Mouse (Mus musculus) CH12.LX (cell line): ENCODE measurements around the gene St3gal3. TPM values are rescaled to one million over a fixed set of nuclear protein-coding genes. Genes with fewer than 3 reads are reported as not detected.

Experiments
- DNase-seq: peaks from one replicate; pipeline ENCODE4 v3.0.0-alpha.2; 2013; ENCODE audit errors: extremely low read depth
- H3K27ac ChIP-seq: 2 replicates; pipeline ENCODE4 v1.5.1; 2012; ENCODE audit warnings: low read depth, mild to moderate bottlenecking, control low read depth, moderate library complexity; ENCODE audit not compliant: insufficient read depth
- H3K27me3 ChIP-seq: replicated peaks from 2 replicates; pipeline ENCODE3; 2012; ENCODE audit warnings: inconsistent platforms
- H3K36me3 ChIP-seq, 2 experiments: replicated peaks in 1 of 2; 2 replicates each; pipeline versions ENCODE3 to v1.6.1; 2012; ENCODE audit warnings: inconsistent platforms in 1 of 2, low read length in 1 of 2, mild to moderate bottlenecking in 1 of 2, mixed read lengths in 1 of 2, moderate library complexity in 1 of 2; ENCODE audit not compliant: control insufficient read depth in 1 of 2, insufficient read depth in 1 of 2
- H3K4me1 ChIP-seq, 2 experiments: 2 replicates each; pipeline ENCODE4 v1.6.1; 2012; ENCODE audit warnings: inconsistent platforms in 1 of 2, moderate library complexity in 1 of 2; ENCODE audit not compliant: insufficient read depth in 2 of 2, control insufficient read depth in 1 of 2
- H3K4me2 ChIP-seq: 2 replicates; pipeline ENCODE4 v1.6.1; 2012; ENCODE audit warnings: low read depth, mild to moderate bottlenecking, control low read depth; ENCODE audit not compliant: poor library complexity, insufficient read depth, severe bottlenecking
- H3K4me3 ChIP-seq, 3 experiments: fragments of 150-350 bp in 1 of 3; sonication (generic) in 1 of 3; replicated peaks in 1 of 3; 2 replicates each; pipeline versions ENCODE3 to v1.5.1; 2011 to 2012; ENCODE audit warnings: low read depth in 2 of 3, low read length in 2 of 3, mild to moderate bottlenecking in 2 of 3, moderate library complexity in 2 of 3, control low read depth in 1 of 3, improper control_type of control experiment in 1 of 3, inconsistent platforms in 1 of 3, mixed read lengths in 1 of 3; ENCODE audit not compliant: poor library complexity in 1 of 3
- H3K79me2 ChIP-seq: replicated peaks from 2 replicates; pipeline ENCODE4 v1.6.1; 2012; ENCODE audit warnings: mild to moderate bottlenecking, moderate library complexity; ENCODE audit not compliant: control insufficient read depth, poor library complexity, insufficient read depth, severe bottlenecking; ENCODE audit errors: extremely low read depth
- H3K9ac ChIP-seq: 2 replicates; pipeline ENCODE4 v1.6.1; 2012; ENCODE audit warnings: low read depth, mild to moderate bottlenecking, control low read depth, moderate library complexity; ENCODE audit not compliant: insufficient read depth
- H3K9me3 ChIP-seq: replicated peaks from 2 replicates; pipeline ENCODE3; 2012; ENCODE audit warnings: low read length, inconsistent platforms, mixed read lengths
- CHD1 ChIP-seq: IDR thresholded peaks from 2 replicates; pipeline ENCODE4 v1.6.1; 2012; ENCODE audit warnings: low read depth, low read length, improper control_type of control experiment, inconsistent platforms
- CHD2 ChIP-seq: IDR thresholded peaks from 2 replicates; pipeline ENCODE4 v1.6.1; 2011; ENCODE audit warnings: low read length, improper control_type of control experiment
- CTCF ChIP-seq, 2 experiments: IDR thresholded peaks in 1 of 2; conservative IDR thresholded peaks in 1 of 2; 2 replicates each; pipeline ENCODE4 v1.5.1; 2011 to 2012; ENCODE audit warnings: low read depth in 2 of 2, low read length in 2 of 2, improper control_type of control experiment in 1 of 2, inconsistent platforms in 1 of 2, mild to moderate bottlenecking in 1 of 2, moderate library complexity in 1 of 2
- ELF1 ChIP-seq: IDR thresholded peaks from 2 replicates; pipeline ENCODE4 v1.6.1; 2014; ENCODE audit warnings: low read depth, mild to moderate bottlenecking, inconsistent platforms, low read length, improper control_type of control experiment
- HCFC1 ChIP-seq: IDR thresholded peaks from 2 replicates; pipeline ENCODE4 v1.6.1; 2012; ENCODE audit warnings: low read depth, mild to moderate bottlenecking, inconsistent platforms, low read length, improper control_type of control experiment
- JUND ChIP-seq: conservative IDR thresholded peaks from 2 replicates; pipeline ENCODE4 v1.6.1; 2011; ENCODE audit warnings: low read depth, low read length, improper control_type of control experiment
- KAT2A ChIP-seq: IDR thresholded peaks from 2 replicates; pipeline ENCODE4 v1.6.1; 2012; ENCODE audit warnings: low read length, improper control_type of control experiment, inconsistent platforms; ENCODE audit not compliant: insufficient replicate concordance
- MAFK ChIP-seq: IDR thresholded peaks from 2 replicates; pipeline ENCODE4 v1.6.1; 2011; ENCODE audit warnings: low read length, improper control_type of control experiment; ENCODE audit not compliant: insufficient replicate concordance
- MAZ ChIP-seq: IDR thresholded peaks from 2 replicates; pipeline ENCODE4 v1.6.1; 2012; ENCODE audit warnings: low read depth, mild to moderate bottlenecking, inconsistent platforms, low read length, improper control_type of control experiment, moderate library complexity
- MXI1 ChIP-seq: IDR thresholded peaks from 2 replicates; pipeline ENCODE4 v1.6.1; 2011; ENCODE audit warnings: mild to moderate bottlenecking, low read depth, low read length, improper control_type of control experiment
- MYC ChIP-seq: IDR thresholded peaks from 2 replicates; pipeline ENCODE4 v1.6.1; 2011; ENCODE audit warnings: low read depth, mild to moderate bottlenecking, improper control_type of control experiment, low read length
- NELFE ChIP-seq: IDR thresholded peaks from 2 replicates; pipeline ENCODE4 v1.6.1; 2011; ENCODE audit warnings: low read depth, low read length, improper control_type of control experiment
- NRF1 ChIP-seq: IDR thresholded peaks from 2 replicates; pipeline ENCODE4 v1.6.1; 2014; ENCODE audit warnings: low read depth, mild to moderate bottlenecking, inconsistent platforms, low read length, improper control_type of control experiment, moderate library complexity
- PAX5 ChIP-seq: IDR thresholded peaks from 2 replicates; pipeline ENCODE4 v1.6.1; 2012; ENCODE audit warnings: low read length, inconsistent platforms, mixed read lengths
- POLR2AphosphoS2 ChIP-seq: IDR thresholded peaks from 2 replicates; pipeline ENCODE4 v1.6.1; 2011; ENCODE audit warnings: low read depth, low read length, improper control_type of control experiment
- RCOR1 ChIP-seq: conservative IDR thresholded peaks from 2 replicates; pipeline ENCODE4 v1.6.1; 2012; ENCODE audit warnings: low read depth, mild to moderate bottlenecking, inconsistent platforms, low read length, improper control_type of control experiment
- SIN3A ChIP-seq: IDR thresholded peaks from 2 replicates; pipeline ENCODE4 v1.6.1; 2012; ENCODE audit warnings: low read length, improper control_type of control experiment, inconsistent platforms
- TBP ChIP-seq: conservative IDR thresholded peaks from 2 replicates; pipeline ENCODE4 v1.6.1; 2011; ENCODE audit warnings: low read depth, low read length, improper control_type of control experiment
- USF1 ChIP-seq: IDR thresholded peaks from 2 replicates; pipeline ENCODE4 v1.6.1; 2014; ENCODE audit warnings: low read depth, mild to moderate bottlenecking, inconsistent platforms, low read length, improper control_type of control experiment
- ZMIZ1 ChIP-seq: IDR thresholded peaks from 2 replicates; pipeline ENCODE4 v1.6.1; 2012; ENCODE audit warnings: low read depth, mild to moderate bottlenecking, inconsistent platforms, low read length, improper control_type of control experiment
- dilution Hi-C: fragments of 300-500 bp; cut with MboI; formaldehyde crosslinking; loops from 2 replicates; pipeline ENCODE4 v1.14.3; 2020; ENCODE audit warnings: low sequenced_read_pairs; ENCODE audit not compliant: extremely low pct_unique_long_range_greater_than_20kb, extremely low pct_ligation_motif_present
- in situ Hi-C: fragments of 300-500 bp; cut with MboI; formaldehyde crosslinking; loops from 3 replicates; pipeline ENCODE4 v1.14.3; 2019; ENCODE audit warnings: low sequenced_read_pairs, low pct_ligation_motif_present, low pct_unique_long_range_greater_than_20kb, mixed read lengths
- polyA plus RNA-seq: library from polyadenylated mRNA; unstranded; fragments of >175 nt; gene quantifications from 2 replicates; pipeline ENCODE4 v1.2.1, GENCODE M21; 2012; ENCODE audit warnings: low read depth; ENCODE audit not compliant: insufficient read length
- total RNA-seq, 2 experiments: library from RNA; depleted of rRNA; stranded (reverse); fragments of 300-350 nt in 1 of 2; fragments of >200 nt in 1 of 2; gene quantifications; 2 replicates each; pipeline ENCODE4 v1.2.3; 2012 to 2014

St3gal3 gene
- total and polyA plus RNA-seq, 3 experiments = 7.1 to 10.1 (median 8.2) TPM

DNA sequence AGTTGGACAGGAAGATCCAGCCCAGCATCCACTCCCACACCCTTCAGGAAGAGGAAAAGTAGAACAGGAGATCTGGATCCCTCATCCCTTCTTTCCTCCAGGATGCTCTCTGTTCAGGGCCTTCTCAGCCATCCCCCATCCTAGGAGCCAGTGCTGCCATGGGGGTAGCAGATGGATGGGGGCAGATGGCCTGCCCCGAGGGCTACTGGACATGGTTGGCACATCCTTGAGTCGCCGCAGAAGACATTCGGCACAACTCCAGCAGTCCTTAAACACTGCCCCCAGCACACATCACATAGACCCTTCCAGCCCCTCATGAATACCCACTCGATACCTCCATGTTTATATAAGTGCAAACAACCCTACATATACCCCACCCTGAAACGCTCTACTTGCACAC is 238.7 kb downstream of the St3gal3 start:
- H3K36me3 ChIP-seq = peaks cover 56 to 77% of the 10 kb centered on the region in 2 experiments
- dilution Hi-C loops = no loop called here

GRCm38 (mm10) chr4:117895339-117895738 is 239.4 kb downstream of the St3gal3 start:
- no peaks in the 10 kb centered on the region for H3K9me3 ChIP-seq

More for the DNA sequence above, 238.7 kb downstream of the St3gal3 start:
- Histone ChIP-seq H3K4me3 (no peak overlapping the region), H3K4me1 (peaks cover 1 to 16% of the 10 kb centered on the region in 2 experiments; a peak in 3 of 4 replicates), H3K79me2 (peaks cover 5% of the 10 kb centered on the region; the same call in 1 of the 2 replicates), H3K4me2 (no peak overlapping the region), H3K9me3 (no peaks in the 10 kb centered on the region), H3K27me3 (no peaks in the 10 kb centered on the region), H3K27ac (no peak overlapping the region), H3K9ac (no peak overlapping the region)
- DNase-seq = no peak
- in situ Hi-C loops = no loop called here
- no peak for TF ChIP-seq MAZ

DNA sequence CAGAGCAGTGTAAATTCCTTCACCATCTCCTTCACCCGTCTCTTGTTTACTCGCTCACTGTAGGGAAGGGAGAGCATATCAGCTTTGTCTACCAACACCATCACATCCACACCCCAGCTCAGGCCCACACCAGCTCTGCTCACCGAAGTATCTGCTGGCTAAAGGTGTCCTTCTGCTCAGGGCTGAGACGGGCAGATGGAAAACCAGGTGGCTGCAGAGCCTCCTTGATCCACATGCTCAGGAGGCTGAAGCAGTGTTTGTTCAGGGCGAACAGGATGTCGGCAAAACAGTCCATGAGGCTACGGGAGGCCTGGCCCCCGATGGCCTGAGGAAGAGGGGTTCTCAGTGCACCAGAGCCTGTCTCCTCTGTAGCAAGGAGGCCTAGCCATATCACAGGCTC is 240.1 kb downstream of the St3gal3 start:
- peaks cover 51 to 77% of the 10 kb centered on the region in 2 experiments for H3K36me3 ChIP-seq
- peaks cover 7% of the 10 kb centered on the region; the same call in 1 of the 2 replicates for H3K79me2 ChIP-seq
- no peak overlapping the region for H3K27ac ChIP-seq
- H3K4me1 ChIP-seq = peaks cover 5 to 24% of the 10 kb centered on the region in 2 experiments
- H3K9ac ChIP-seq = no peak overlapping the region
- no peak for TF ChIP-seq PAX5
- no peak for TF ChIP-seq MXI1
- no peak for TF ChIP-seq USF1
- no peak for TF ChIP-seq NELFE
- no peak for TF ChIP-seq JUND
- no peak for TF ChIP-seq NRF1
- TF ChIP-seq CHD1 = no peak
- TF ChIP-seq CTCF (conservative IDR thresholded peaks at IDR 0.05 in 1 of 2, IDR thresholded peaks at IDR 0.05 in 1 of 2; ENCODE audit: low read depth in 2 of 2, low read length in 2 of 2) = no peak
- TF ChIP-seq TBP = no peak
- no peak for TF ChIP-seq KAT2A
- no peak for DNase-seq
- H3K9me3 ChIP-seq = no peaks in the 10 kb centered on the region
- in situ Hi-C loops (no loop called here), dilution Hi-C loops (no loop called here)
- H3K4me3 ChIP-seq = no peak overlapping the region
- H3K4me2 ChIP-seq = no peak overlapping the region
- no peaks in the 10 kb centered on the region for H3K27me3 ChIP-seq

More at GRCm38 (mm10) chr4:117895339-117895738, 239.4 kb downstream of the St3gal3 start:
- Histone ChIP-seq H3K4me3 (no peak overlapping the region), H3K4me2 (no peak overlapping the region), H3K9ac (no peak overlapping the region), H3K79me2 (peaks cover 7% of the 10 kb centered on the region; the same call in 1 of the 2 replicates), H3K4me1 (peaks cover 5 to 22% of the 10 kb centered on the region in 2 experiments), H3K36me3 (peaks cover 51 to 77% of the 10 kb centered on the region in 2 experiments), H3K27me3 (no peaks in the 10 kb centered on the region), H3K27ac (no peak overlapping the region)
- DNase-seq = no peak
- dilution Hi-C loops (no loop called here), in situ Hi-C loops (no loop called here)
- TF ChIP-seq ZMIZ1 = no peak
- no peak for TF ChIP-seq MXI1
- no peak for TF ChIP-seq PAX5
- TF ChIP-seq NELFE = no peak
- TF ChIP-seq JUND = no peak
- no peak for TF ChIP-seq ELF1
- TF ChIP-seq MAFK = no peak
- TF ChIP-seq SIN3A = no peak
- TF ChIP-seq CHD2 = no peak
- TF ChIP-seq CHD1 = no peak
- TF ChIP-seq RCOR1 = no peak
- no peak for TF ChIP-seq MYC
- TF ChIP-seq POLR2AphosphoS2 = no peak
- TF ChIP-seq USF1 = no peak
- TF ChIP-seq KAT2A = no peak
- TF ChIP-seq HCFC1 = no peak
